Mouse (Mus musculus): ENCODE results near the gene Tapbp. TPM values are rescaled to one million over a fixed set of nuclear protein-coding genes. Genes with fewer than 3 reads are reported as not detected.

The Tapbp gene
- total RNA-seq, 2 experiments from 2014 or later = 34.0 to 44.4 TPM

GRCm38 (mm10) chr17:33956336-33956735, 40.6 kb downstream of the Tapbp start:
- no peak for TF ChIP-seq CTCF (IDR thresholded peaks at IDR 0.05)
- Histone ChIP-seq H3K4me3 (peak overlapping the region; percentile 92), H3K27ac (peak overlapping the region; percentile 98)
- no peak for DNase-seq
- intact Hi-C loops (cut with DNase I) = loop anchor here (5.0 kb wide), 1 partner anchor 66 kb away; the partner anchor contains the start of gene Ring1

DNA sequence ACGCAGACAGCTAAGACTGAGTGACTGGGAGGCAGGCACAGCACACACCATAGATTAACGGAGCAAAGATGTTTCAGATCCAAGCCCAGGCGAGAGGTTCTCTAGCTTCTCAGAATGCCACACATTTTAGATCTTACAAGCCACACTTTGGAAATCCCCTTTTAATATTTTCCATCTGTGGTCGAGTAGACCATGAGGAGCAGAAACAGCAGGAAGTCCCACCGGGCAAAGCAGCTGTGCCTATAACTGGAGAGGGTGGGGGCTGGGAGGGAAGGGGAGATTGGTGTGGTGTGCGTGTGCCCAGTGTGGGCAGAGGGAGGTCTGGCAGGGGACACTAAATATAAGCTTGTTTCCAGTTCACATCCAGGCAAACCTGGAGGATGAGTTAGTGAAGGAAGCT, 41.8 kb downstream of the Tapbp start:
- H3K4me3 ChIP-seq = no peak overlapping the region
- DNase-seq = no peak
- intact Hi-C loops (cut with DNase I) = loop anchor here (5.0 kb wide), 1 partner anchor 65 kb away; the partner anchor contains the start of gene Ring1
- H3K27ac ChIP-seq = no peak overlapping the region
- TF ChIP-seq CTCF (IDR thresholded peaks at IDR 0.05) = no peak

- TF ChIP-seq CTCF (IDR thresholded peaks at IDR 0.05) = no peak
- intact Hi-C loops (cut with DNase I) = loop anchor here (5.0 kb wide), 1 partner anchor 64 kb away; the partner anchor contains the start of gene Ring1
- DNase-seq = no peak
- Histone ChIP-seq H3K4me3 (no peak overlapping the region), H3K27ac (no peak overlapping the region)
Observed at GRCm38 (mm10) chr17:33958451-33958850, 42.8 kb downstream of the Tapbp start.

- intact Hi-C loops (cut with DNase I) = loop anchor here (5.0 kb wide), 1 partner anchor 63 kb away; the partner anchor contains the start of gene Ring1
- Histone ChIP-seq H3K4me3 (no peak overlapping the region), H3K27ac (no peak overlapping the region)
- no peak for TF ChIP-seq CTCF (IDR thresholded peaks at IDR 0.05)
- peak; percentile 37 for DNase-seq
Observed at GRCm38 (mm10) chr17:33959135-33959534, 43.4 kb downstream of the Tapbp start.

- intact Hi-C loops (cut with DNase I) = loop anchor here (2.0 to 5.0 kb wide), 2 partner anchors 62 to 1319 kb away; partner anchors contain the start of gene Ring1
- Histone ChIP-seq H3K4me3 (no peak overlapping the region), H3K27ac (no peak overlapping the region)
- TF ChIP-seq CTCF (IDR thresholded peaks at IDR 0.05) = no peak
- DNase-seq = no peak
Observed at GRCm38 (mm10) chr17:33959948-33960347, 44.2 kb downstream of the Tapbp start.

GRCm38 (mm10) chr17:33962876-33963275, 47.2 kb downstream of the Tapbp start:
- no peak overlapping the region for H3K4me3 ChIP-seq
- DNase-seq = no peak
- intact Hi-C loops (cut with DNase I) = no loop called here
- no peak overlapping the region for H3K27ac ChIP-seq
- no peak for TF ChIP-seq CTCF (IDR thresholded peaks at IDR 0.05)

GRCm38 (mm10) chr17:33965082-33965845, 49.6 kb downstream of the Tapbp start:
- DNase-seq = no peak
- no peak for TF ChIP-seq CTCF (IDR thresholded peaks at IDR 0.05)
- intact Hi-C loops (cut with DNase I) = no loop called here
- Histone ChIP-seq H3K4me3 (no peak overlapping the region), H3K27ac (no peak overlapping the region)

- Histone ChIP-seq H3K27ac (no peak overlapping the region), H3K4me3 (no peak overlapping the region)
- no peak for TF ChIP-seq CTCF (IDR thresholded peaks at IDR 0.05)
- intact Hi-C loops (cut with DNase I) = no loop called here
- DNase-seq = no peak
Observed at GRCm38 (mm10) chr17:33965846-33966550, 50.3 kb downstream of the Tapbp start.

- peak; percentile 83 for TF ChIP-seq CTCF (IDR thresholded peaks at IDR 0.05)
- intact Hi-C loops (cut with DNase I) = loop anchor here (2.0 kb wide), 1 partner anchor 14 kb away; no protein-coding TSS in a partner anchor
- Histone ChIP-seq H3K4me3 (no peak overlapping the region), H3K27ac (no peak overlapping the region)
- DNase-seq = peak; percentile 79
Observed at GRCm38 (mm10) chr17:33968489-33968888, 52.8 kb downstream of the Tapbp start.

DNA sequence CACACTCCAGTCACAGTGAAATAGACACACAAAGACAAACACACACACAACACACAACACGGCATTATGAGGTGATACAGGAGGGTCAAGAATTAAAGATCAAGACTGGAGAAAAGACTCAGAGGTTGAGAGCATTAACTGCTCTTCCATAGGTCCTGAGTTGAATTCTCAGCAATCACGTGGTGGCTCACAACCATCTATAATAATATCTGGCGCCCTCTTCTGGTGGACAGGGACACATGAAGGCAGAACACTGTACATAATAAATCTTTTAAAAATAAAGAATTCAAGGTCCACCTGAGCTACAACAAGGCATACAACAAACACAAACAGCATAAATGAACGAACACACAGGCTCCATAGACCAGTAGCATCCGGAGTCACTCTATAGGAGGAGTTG, 53.2 kb downstream of the Tapbp start:
- intact Hi-C loops (cut with DNase I) = loop anchor here (2.0 kb wide), 1 partner anchor 14 kb away; no protein-coding TSS in a partner anchor
- no peak for DNase-seq
- Histone ChIP-seq H3K4me3 (no peak overlapping the region), H3K27ac (no peak overlapping the region)
- TF ChIP-seq CTCF (IDR thresholded peaks at IDR 0.05) = peak; percentile 33

- H3K27ac ChIP-seq = no peak overlapping the region
- TF ChIP-seq CTCF (IDR thresholded peaks at IDR 0.05) = peak; percentile 11; the same call in 1 of the 2 replicates
- DNase-seq = no peak
- no peak overlapping the region for H3K4me3 ChIP-seq
- intact Hi-C loops (cut with DNase I) = loop anchor here (2.0 kb wide), 1 partner anchor 13 kb away; no protein-coding TSS in a partner anchor
Observed at GRCm38 (mm10) chr17:33969394-33969793, 53.7 kb downstream of the Tapbp start.

DNA sequence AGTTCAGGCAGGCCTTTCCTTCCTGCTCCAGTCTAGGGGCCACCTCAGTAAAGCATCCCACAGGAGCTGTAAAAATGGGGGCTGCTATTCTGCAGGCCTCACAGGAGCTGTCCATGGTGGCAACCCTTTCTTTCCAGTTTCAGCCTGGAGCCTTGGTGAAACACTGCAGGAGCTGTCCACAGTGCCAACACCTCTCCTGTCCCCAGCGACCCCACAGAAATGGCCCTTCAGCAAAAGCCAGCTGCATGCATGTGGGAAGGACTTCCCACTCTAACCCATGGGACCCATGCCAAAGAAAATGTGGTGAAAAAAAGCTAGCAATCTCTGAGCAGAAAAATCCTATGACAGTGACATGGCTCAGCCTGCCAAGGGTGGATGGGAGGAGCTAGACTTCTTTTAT, 57.0 kb downstream of the Tapbp start:
- no peak for DNase-seq
- Histone ChIP-seq H3K27ac (no peak overlapping the region), H3K4me3 (no peak overlapping the region)
- no peak for TF ChIP-seq CTCF (IDR thresholded peaks at IDR 0.05)
- intact Hi-C loops (cut with DNase I) = no loop called here

DNA sequence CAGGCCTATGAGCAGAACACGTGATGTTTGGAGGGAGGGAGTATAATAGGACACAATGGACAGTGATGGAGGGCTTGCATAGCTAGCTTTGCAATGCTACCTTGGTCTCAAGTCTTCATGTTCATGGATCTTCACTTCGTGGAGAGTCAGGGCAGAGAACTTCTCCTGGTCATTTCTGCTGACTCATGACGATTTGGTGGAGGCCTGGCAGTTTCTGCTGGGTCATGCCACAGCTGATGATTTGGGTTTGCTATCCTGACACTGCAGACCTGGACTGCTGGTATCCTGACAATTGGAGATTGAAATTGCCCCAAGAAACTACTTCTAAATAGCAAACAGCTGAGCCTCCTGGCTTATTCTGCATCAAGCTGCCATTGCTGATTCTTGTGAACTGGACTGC, 57.9 kb downstream of the Tapbp start:
- no peak overlapping the region for H3K27ac ChIP-seq
- H3K4me3 ChIP-seq = no peak overlapping the region
- no peak for DNase-seq
- intact Hi-C loops (cut with DNase I) = no loop called here
- no peak for TF ChIP-seq CTCF (IDR thresholded peaks at IDR 0.05)
